Mouse (Mus musculus): ENCODE measurements at regions not wholly inside any gene's neighbourhood (a gene's known extent, or its start where the extent isn't known, plus 50 kb on each side); places are given as distances from the start of the nearest gene placed in this dataset.

DNA sequence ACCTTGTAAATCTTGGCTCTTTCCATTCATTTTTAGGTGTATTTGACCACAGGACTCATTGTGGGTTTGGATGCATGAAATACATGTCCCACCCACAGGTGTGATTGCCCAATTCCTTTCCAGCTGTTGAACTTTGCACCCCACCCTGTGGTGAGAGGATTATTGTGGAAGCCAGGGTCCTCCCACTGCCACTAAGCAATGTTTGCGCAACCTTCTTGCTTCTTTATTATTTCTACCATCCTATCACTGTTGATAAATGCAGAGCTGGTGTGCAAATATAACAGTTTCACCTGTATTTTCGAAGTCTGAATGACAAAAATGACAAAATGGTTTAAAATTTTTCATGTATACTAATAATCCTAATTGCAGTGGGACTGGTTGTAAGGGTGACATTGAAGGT, 315.9 kb upstream of the Vwc2 start:
- DNase-seq (ENCODE audit: low spot score in 2 of 2): no peak

- no peak for DNase-seq (ENCODE audit: low spot score in 2 of 2)
These were observed 273.8 kb upstream of the Vwc2 start for GRCm38 (mm10) chr11:10840191-10840590.

- peak in 1 of 2 experiments; percentile 3 for DNase-seq (ENCODE audit: low spot score in 2 of 2)
These were observed 272.9 kb upstream of the Vwc2 start for GRCm38 (mm10) chr11:10841083-10841482.

GRCm38 (mm10) chr11:10872267-10872666, 241.8 kb upstream of the Vwc2 start:
- DNase-seq (ENCODE audit: low spot score in 2 of 2): no peak

- DNase-seq (ENCODE audit: low spot score in 2 of 2): peak; percentile 39 to 58
These were observed 220.7 kb upstream of the Vwc2 start for GRCm38 (mm10) chr11:10893302-10893701.

GRCm38 (mm10) chr11:10923998-10924397, 190.0 kb upstream of the Vwc2 start:
- DNase-seq (ENCODE audit: low spot score in 2 of 2): no peak

DNA sequence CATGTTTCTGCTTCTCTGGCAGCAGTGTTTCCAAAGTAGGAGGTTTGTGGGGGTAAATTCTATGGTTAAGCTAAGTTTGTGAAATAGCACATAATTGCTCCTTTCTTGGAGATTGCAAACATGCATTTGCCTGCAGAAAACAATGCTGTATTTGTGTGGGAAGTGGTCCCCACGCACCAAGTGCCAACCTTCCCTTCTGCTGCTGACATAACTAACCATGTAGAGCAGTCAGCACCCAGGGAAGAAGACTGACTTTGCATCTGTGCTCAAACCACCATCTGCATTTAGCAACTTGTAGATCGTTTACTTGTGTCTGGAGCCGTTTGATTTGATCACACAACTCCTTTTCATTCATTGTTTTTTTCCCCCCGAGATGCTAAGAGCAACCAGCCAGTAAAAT, 161.1 kb upstream of the Vwc2 start:
- peak; percentile 21 to 66 for DNase-seq (ENCODE audit: low spot score in 2 of 2)

Data from layer of hippocampus, adult 18-20 months (tissue).